Comparison of ENCODE assay signal across 8 mouse cellular contexts in the genomic region with DNA sequence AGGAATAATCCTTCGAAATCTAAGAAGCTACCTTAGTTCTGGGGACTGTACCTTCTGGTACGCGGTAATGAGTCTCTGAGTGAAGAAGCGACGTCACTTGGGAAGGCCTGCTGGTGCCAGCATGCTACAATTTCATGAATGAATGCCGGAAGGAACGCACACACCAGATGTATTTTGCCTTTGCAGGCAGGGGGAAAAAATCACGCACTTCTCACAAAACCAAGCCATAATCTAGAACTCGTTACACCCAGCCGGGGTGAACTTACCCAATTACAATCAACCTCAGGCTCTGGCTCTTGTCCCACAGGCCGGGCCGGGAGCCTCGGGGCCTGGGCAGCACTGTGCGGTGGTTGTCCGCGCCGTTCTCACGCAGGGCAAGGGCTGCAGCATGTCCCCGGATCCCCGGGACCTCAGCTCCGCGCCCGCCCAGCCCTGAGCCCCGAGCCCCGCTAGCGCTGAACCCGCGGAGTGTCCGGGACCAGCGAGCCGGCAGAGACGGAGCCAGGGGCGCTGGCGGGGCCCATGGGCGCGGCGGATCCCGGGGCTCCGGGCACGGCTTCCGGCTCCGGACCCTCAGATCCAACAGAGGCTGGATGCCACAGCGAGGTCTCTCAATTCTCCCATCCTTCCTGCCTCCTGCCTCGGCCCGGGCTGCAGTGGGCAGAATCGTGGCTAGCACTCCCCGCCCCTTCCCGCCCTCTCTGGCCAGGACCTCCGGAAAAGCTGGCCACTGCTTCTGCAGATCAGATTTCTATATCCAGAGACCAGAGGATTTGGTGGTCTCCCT. TPM values are rescaled to one million over a fixed set of nuclear protein-coding genes. Genes with fewer than 3 reads are reported as not detected.
DNase-seq lines count a peak whose midpoint lies in the region; ATAC-seq and TF ChIP-seq lines count a peak whose summit lies in the region.

No protein-coding gene starts in this region.

- CTCF ChIA-PET in Patski (lab: Charles Lee), result interaction anchor here (1.1 to 1.2 kb wide), 2 partner anchors 13 to 16 kb away, joined by 5 to 6 read pairs; no protein-coding TSS in a partner anchor

- POLR2A ChIA-PET in Patski (lab: Charles Lee), result no interaction called here

- WGBS in forebrain, embryonic 16.5 days, result 2% methylated on average over 49 of the region's 49 CpGs
- WGBS in lung, postnatal 0 days, result 4% methylated on average over 49 of the region's 49 CpGs

- H3K4me2 ChIP-seq in forebrain, embryonic 16.5 days (ENCODE audit: low read length), result peak overlapping the region; percentile 89
- H3K4me2 ChIP-seq in lung, postnatal 0 days (replicated peaks; ENCODE audit: low read depth, low read length), result peak overlapping the region; percentile 96

- H3K4me1 ChIP-seq in forebrain, embryonic 16.5 days (replicated peaks; ENCODE audit: control insufficient read depth, insufficient read depth, low read length), result peaks cover 8% of the 10 kb centered on the region; the same call in 1 of the 2 replicates
- H3K4me1 ChIP-seq in lung, postnatal 0 days (ENCODE audit: insufficient read depth, low read depth, low read length), result no peaks in the 10 kb centered on the region

- no peaks in the 10 kb centered on the region for H3K9me3 ChIP-seq in forebrain, embryonic 16.5 days (ENCODE audit: control insufficient read depth, low read length)
- no peaks in the 10 kb centered on the region for H3K9me3 ChIP-seq in lung, postnatal 0 days (ENCODE audit: low read length)

- in situ Hi-C loops in Patski (cut with MboI; ENCODE audit: low pct_unique_long_range_greater_than_20kb), result no loop called here

- H3K36me3 ChIP-seq in forebrain, embryonic 16.5 days (ENCODE audit: control insufficient read depth, insufficient read depth), result no peaks in the 10 kb centered on the region
- H3K36me3 ChIP-seq in lung, postnatal 0 days (ENCODE audit: insufficient read depth, low read length), result no peaks in the 10 kb centered on the region

- peak; percentile 91 for ATAC-seq in Patski
- peak; percentile 89 for ATAC-seq in forebrain, embryonic 16.5 days
- peak; percentile 78 for ATAC-seq in lung, postnatal 0 days

- TF ChIP-seq EP300 in lung, postnatal 0 days (IDR thresholded peaks at IDR 0.05), result no peak

- peak overlapping the region; percentile 67 for H3K4me3 ChIP-seq in forebrain, embryonic 16.5 days (replicated peaks; ENCODE audit: low read length)
- H3K4me3 ChIP-seq in lung, postnatal 0 days (ENCODE audit: low read depth, low read length), result peak overlapping the region; percentile 62

- peak overlapping the region; percentile 82 for H3K9ac ChIP-seq in forebrain, embryonic 16.5 days (replicated peaks; ENCODE audit: low read depth, low read length)
- peak overlapping the region; percentile 58 for H3K9ac ChIP-seq in lung, postnatal 0 days (replicated peaks; ENCODE audit: low read depth)

- no peaks in the 10 kb centered on the region for H3K27me3 ChIP-seq in Patski
- no peaks in the 10 kb centered on the region for H3K27me3 ChIP-seq in forebrain, embryonic 16.5 days (replicated peaks; ENCODE audit: control insufficient read depth, insufficient read depth, low read length)
- no peaks in the 10 kb centered on the region for H3K27me3 ChIP-seq in lung, postnatal 0 days (replicated peaks; ENCODE audit: insufficient read depth, low read length)

- H3K27ac ChIP-seq in forebrain, embryonic 16.5 days (ENCODE audit: low read length), result no peak overlapping the region
- H3K27ac ChIP-seq in lung, postnatal 0 days (ENCODE audit: low read length), result no peak overlapping the region

- no peak for TF ChIP-seq CTCF in Patski (IDR thresholded peaks at IDR 0.05)
- TF ChIP-seq CTCF in lung, postnatal 0 days (IDR thresholded peaks at IDR 0.05), result no peak

- intact Hi-C loops in heart, postnatal 36 days (cut with DNase I), result no loop called here

- DNase-seq in Patski (ENCODE audit: low read depth, low spot score), result no peak
- DNase-seq in cerebellum, adult 18-20 months, result peak; percentile 55 to 69
- DNase-seq in heart, postnatal 36 days, result peak; percentile 37 to 43
- peak; percentile 19 for DNase-seq in layer of hippocampus, adult 9-11 months
- DNase-seq in lung, postnatal 0 days (ENCODE audit: low spot score), result peak; percentile 32
- peak; percentile 56 to 63 for DNase-seq in right cerebral cortex, postnatal 10 days (ENCODE audit: low spot score in 2 of 2)
- no peak for DNase-seq in thymus, postnatal 25 days

RNA-seq across cellular contexts. Expression of gene Fam149a, which starts 23.8 kb away (rescaled TPM):
- polyA plus RNA-seq in Patski (2021), result 53.1 TPM
- polyA plus RNA-seq in forebrain, embryonic 16.5 days (2015; fragmentation: Nextera tagmentation; extraction: Ambion mirVana), result 4.5 and 5.7 TPM in 2 replicates
- 1 to 10 TPM; 3.0 to 3.4 TPM for total RNA-seq in heart, postnatal 36 days (2021)
- 7.3 and 8.4 TPM in 2 replicates for polyA plus RNA-seq in lung, postnatal 0 days (2015; fragmentation: Nextera tagmentation; extraction: Ambion mirVana)

RNA-seq across cellular contexts. Expression of gene Cyp4v3, which starts 25.3 kb away (rescaled TPM):
- polyA plus RNA-seq in Patski (2021), result 7.9 TPM
- 0.85 and 0.94 TPM in 2 replicates for polyA plus RNA-seq in forebrain, embryonic 16.5 days (2015; fragmentation: Nextera tagmentation; extraction: Ambion mirVana)
- 1 to 10 TPM; 2.3 to 2.4 TPM for total RNA-seq in heart, postnatal 36 days (2021)
- polyA plus RNA-seq in lung, postnatal 0 days (2015; fragmentation: Nextera tagmentation; extraction: Ambion mirVana), result 13.2 and 13.6 TPM in 2 replicates

RNA-seq across cellular contexts. Expression of gene Gm45753, which starts 50.1 kb away (rescaled TPM):
- polyA plus RNA-seq in Patski (2021), result 0.03 TPM
- polyA plus RNA-seq in forebrain, embryonic 16.5 days (2015; fragmentation: Nextera tagmentation; extraction: Ambion mirVana), result not detected in 2 replicates
- not detected for total RNA-seq in heart, postnatal 36 days (2021)
- polyA plus RNA-seq in lung, postnatal 0 days (2015; fragmentation: Nextera tagmentation; extraction: Ambion mirVana), result 0.05 and 0.12 TPM in 2 replicates

RNA-seq across cellular contexts. Expression of gene Tlr3, which starts 52.6 kb away (rescaled TPM):
- polyA plus RNA-seq in Patski (2021), result 4.9 TPM
- polyA plus RNA-seq in forebrain, embryonic 16.5 days (2015; fragmentation: Nextera tagmentation; extraction: Ambion mirVana), result 0.98 and 0.99 TPM in 2 replicates
- total RNA-seq in heart, postnatal 36 days (2021), result 1 to 10 TPM; 6.5 to 8.0 TPM
- polyA plus RNA-seq in lung, postnatal 0 days (2015; fragmentation: Nextera tagmentation; extraction: Ambion mirVana), result 6.3 and 7.3 TPM in 2 replicates

Comparison
In these comparisons a context has a peak if more than half of its experiments do, and no peak if none do; other contexts are left out.
1. DNase-seq: peak in cerebellum, adult 18-20 months (2 of 2), heart, postnatal 36 days (2 of 2), layer of hippocampus, adult 9-11 months (single experiment), lung, postnatal 0 days (single experiment) and right cerebral cortex, postnatal 10 days (2 of 2); none in Patski (single experiment) and thymus, postnatal 25 days (single experiment).
2. Peak in every context shown above with its lines, with median percentiles within 50 percentile points of each other: ATAC-seq.